Comparison of ENCODE assay signal across 18 mouse cellular contexts in the genomic region with DNA sequence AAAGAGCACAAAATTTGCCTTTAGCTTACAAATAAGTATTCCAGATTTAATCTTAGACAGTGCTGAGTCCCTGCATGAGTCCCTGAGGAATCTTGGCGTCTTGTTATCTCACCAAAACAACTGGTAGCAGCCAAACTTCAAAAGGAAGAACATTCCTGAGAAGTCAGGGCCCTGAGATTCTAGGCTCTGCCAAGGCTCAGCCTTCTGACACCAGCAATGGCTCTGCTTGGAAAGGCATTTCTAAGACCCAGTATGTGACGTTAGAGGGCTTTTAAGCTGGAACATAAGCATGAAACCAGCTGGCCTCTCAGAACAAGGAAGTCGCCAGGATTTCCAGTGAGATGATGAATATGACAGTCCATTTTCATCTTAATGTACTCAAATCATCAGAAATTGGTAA.
A peak's percentile ranks its signal among the peaks of the same experiment; 100 is the strongest.
DNase-seq lines count a peak whose midpoint lies in the region; ATAC-seq and TF ChIP-seq lines count a peak whose summit lies in the region.
"Had no signal": no experiment of that assay in that cellular context is flagged by ENCODE, and none has a peak within 500 bp of the region (broad histone marks: within the 10 kb centered on the region; RNA-seq: fewer than 3 reads in every experiment).

No protein-coding gene starts in this region.

- H3K4me2 ChIP-seq in embryonic facial prominence, embryonic 14.5 days (ENCODE audit: low read depth, low read length) = no peak overlapping the region
- H3K4me2 ChIP-seq in lung, embryonic 16.5 days (ENCODE audit: low read depth, low read length) = no peak overlapping the region
- H3K4me2 ChIP-seq: limb, embryonic 13.5 days; lung, embryonic 15.5 days had no signal

- TF ChIP-seq POLR2A in kidney, adult 2 months (IDR thresholded peaks at IDR 0.05; ENCODE audit: low read depth, low read length) = no peak

- no peak overlapping the region for H3K27ac ChIP-seq in embryonic facial prominence, embryonic 14.5 days (replicated peaks; ENCODE audit: low read depth, low read length)
- no peak overlapping the region for H3K27ac ChIP-seq in embryonic facial prominence, embryonic 10.5 days (replicated peaks)
- no peak overlapping the region for H3K27ac ChIP-seq in kidney, adult 2 months (ENCODE audit: insufficient read depth, low read depth, low read length)
- H3K27ac ChIP-seq in lung, embryonic 16.5 days (ENCODE audit: low read length) = no peak overlapping the region
- H3K27ac ChIP-seq: limb, embryonic 13.5 days; lung, embryonic 15.5 days had no signal

- WGBS in embryonic facial prominence, embryonic 14.5 days = 36% methylated on average over 3 of the region's 3 CpGs
- 56% methylated on average over 3 of the region's 3 CpGs for WGBS in embryonic facial prominence, embryonic 10.5 days
- 49% methylated on average over 3 of the region's 3 CpGs for WGBS in kidney, adult 2 months
- WGBS in lung, embryonic 16.5 days = 15% methylated on average over 3 of the region's 3 CpGs

- H3K9me3 ChIP-seq in embryonic facial prominence, embryonic 14.5 days (ENCODE audit: control insufficient read depth, low read length) = no peaks in the 10 kb centered on the region
- H3K9me3 ChIP-seq in embryonic facial prominence, embryonic 10.5 days = no peaks in the 10 kb centered on the region
- H3K9me3 ChIP-seq in lung, embryonic 16.5 days (ENCODE audit: control insufficient read depth, low read length) = no peaks in the 10 kb centered on the region
- H3K9me3 ChIP-seq: limb, embryonic 13.5 days; lung, embryonic 15.5 days had no signal

- H3K4me3 ChIP-seq in embryonic facial prominence, embryonic 14.5 days (ENCODE audit: low read depth, low read length) = no peak overlapping the region
- no peak overlapping the region for H3K4me3 ChIP-seq in embryonic facial prominence, embryonic 10.5 days
- H3K4me3 ChIP-seq in kidney, adult 2 months (ENCODE audit: insufficient read depth, low read depth, low read length) = no peak overlapping the region
- no peak overlapping the region for H3K4me3 ChIP-seq in lung, embryonic 16.5 days (ENCODE audit: low read length)
- H3K4me3 ChIP-seq: erythroblast, embryonic 14.5 days; limb, embryonic 13.5 days; lung, embryonic 15.5 days had no signal

- TF ChIP-seq CTCF in kidney, adult 2 months (conservative IDR thresholded peaks at IDR 0.05; ENCODE audit: insufficient read depth, insufficient read length, low read depth, low read length) = no peak

- no peaks in the 10 kb centered on the region for H3K36me3 ChIP-seq in embryonic facial prominence, embryonic 14.5 days (ENCODE audit: control insufficient read depth, insufficient read depth, low read length)
- H3K36me3 ChIP-seq in embryonic facial prominence, embryonic 10.5 days (replicated peaks) = no peaks in the 10 kb centered on the region
- no peaks in the 10 kb centered on the region for H3K36me3 ChIP-seq in kidney, adult 2 months (ENCODE audit: control insufficient read depth, insufficient read depth, low read length)
- no peaks in the 10 kb centered on the region for H3K36me3 ChIP-seq in lung, embryonic 16.5 days (ENCODE audit: control insufficient read depth, insufficient read depth, low read length)
- H3K36me3 ChIP-seq: limb, embryonic 13.5 days; lung, embryonic 15.5 days had no signal

- H3K4me1 ChIP-seq in embryonic facial prominence, embryonic 14.5 days (ENCODE audit: control insufficient read depth, insufficient read depth, low read length) = no peaks in the 10 kb centered on the region
- no peaks in the 10 kb centered on the region for H3K4me1 ChIP-seq in embryonic facial prominence, embryonic 10.5 days
- no peaks in the 10 kb centered on the region for H3K4me1 ChIP-seq in kidney, adult 2 months (ENCODE audit: control insufficient read depth, insufficient read depth, low read length)
- H3K4me1 ChIP-seq in lung, embryonic 16.5 days (replicated peaks; ENCODE audit: control insufficient read depth, insufficient read depth, low read length) = no peaks in the 10 kb centered on the region; the same call in 1 of the 2 replicates
- H3K4me1 ChIP-seq: lung, embryonic 15.5 days had no signal

- H3K9ac ChIP-seq in embryonic facial prominence, embryonic 14.5 days (ENCODE audit: low read depth, low read length) = no peak overlapping the region
- H3K9ac ChIP-seq in lung, embryonic 16.5 days (ENCODE audit: low read length) = no peak overlapping the region
- H3K9ac ChIP-seq: limb, embryonic 13.5 days; lung, embryonic 15.5 days had no signal

- H3K27me3 ChIP-seq in embryonic facial prominence, embryonic 14.5 days (replicated peaks; ENCODE audit: control insufficient read depth, insufficient read depth, low read length) = no peaks in the 10 kb centered on the region
- H3K27me3 ChIP-seq in embryonic facial prominence, embryonic 10.5 days (replicated peaks; ENCODE audit: low read depth, poor library complexity, severe bottlenecking) = no peaks in the 10 kb centered on the region
- H3K27me3 ChIP-seq in kidney, adult 2 months (replicated peaks; ENCODE audit: control insufficient read depth, insufficient read depth, low read length) = no peaks in the 10 kb centered on the region
- H3K27me3 ChIP-seq in lung, embryonic 16.5 days (ENCODE audit: control insufficient read depth, insufficient read depth, low read depth, low read length) = no peaks in the 10 kb centered on the region
- H3K27me3 ChIP-seq: limb, embryonic 13.5 days; lung, embryonic 15.5 days had no signal

- DNase-seq in embryonic facial prominence, embryonic 14.5 days (ENCODE audit: low spot score) = peak; percentile 5
- DNase-seq in embryonic facial prominence, embryonic 10.5 days (ENCODE audit: low spot score) = no peak
- DNase-seq in kidney, adult 2 months = peak; percentile 29
- no peak for DNase-seq in kidney, adult 18-20 months
- peak; percentile 3 for DNase-seq in adipocyte (ENCODE audit: low spot score)
- DNase-seq in left cerebral cortex, adult 18-20 months (ENCODE audit: low spot score in 2 of 2) = no peak
- no peak for DNase-seq in c-Kit-positive CD71-positive TER-119-positive erythroid progenitor cells, embryonic 14.5 days (ENCODE audit: low spot score)
- DNase-seq: B cell, adult 2 months; cerebellum, adult 2 months; midbrain, embryonic 14.5 days; right cerebral cortex, postnatal 25 days; thymus, adult 18-20 months had no signal

- no peak for ATAC-seq in embryonic facial prominence, embryonic 14.5 days (ENCODE audit: low read depth)
- peak; percentile 47; the same call in 1 of the 2 replicates for ATAC-seq in lung, embryonic 16.5 days (ENCODE audit: low read depth)
- ATAC-seq: forebrain, embryonic 16.5 days; inflammation-experienced regulatory T-cells, adult 6 months had no signal

Comparison
In these comparisons a context has a peak if more than half of its experiments do, and no peak if none do; other contexts are left out.
1. DNase-seq: peak in embryonic facial prominence, embryonic 14.5 days (single experiment), kidney, adult 2 months (single experiment) and adipocyte (single experiment); none in embryonic facial prominence, embryonic 10.5 days (single experiment), kidney, adult 18-20 months (single experiment), left cerebral cortex, adult 18-20 months (0 of 2) and c-Kit-positive CD71-positive TER-119-positive erythroid progenitor cells, embryonic 14.5 days (single experiment).